Mouse (Mus musculus): ENCODE measurements around the gene Tuba3b. TPM values are rescaled to one million over a fixed set of nuclear protein-coding genes. Genes with fewer than 3 reads are reported as not detected.

The Tuba3b gene
- polyA plus RNA-seq, 1 experiment from 2014 or later = 0.26 TPM

DNA sequence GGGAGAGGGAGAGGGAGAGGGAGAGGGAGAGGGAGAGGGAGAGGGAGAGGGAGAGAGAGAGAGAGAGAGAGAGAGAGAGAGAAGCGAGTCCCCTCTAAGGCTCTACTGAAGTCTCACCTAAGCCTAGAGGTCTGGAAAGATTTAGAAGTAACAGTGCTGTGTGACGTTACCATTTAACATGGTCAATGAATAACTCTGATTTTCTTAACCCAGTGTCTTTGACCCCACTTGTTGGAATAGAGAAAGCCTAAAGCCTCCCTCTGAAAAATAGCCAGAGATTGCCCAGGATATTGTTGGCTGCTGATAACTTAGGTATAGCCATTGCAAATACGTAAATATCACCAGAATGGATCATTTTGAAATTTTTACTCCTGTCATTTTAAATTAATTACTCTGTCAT lies 35.8 kb upstream of the Tuba3b start:
- Histone ChIP-seq H3K27me3 (ENCODE audit: control insufficient read depth, insufficient read depth, low read length) (no peaks in the 10 kb centered on the region), H3K4me3 (ENCODE audit: control insufficient read depth in 1 of 2, insufficient read depth in 1 of 2, low read depth in 1 of 2, low read length in 2 of 2) (no peak overlapping the region), H3K36me3 (ENCODE audit: control insufficient read depth, insufficient read depth, low read length) (no peaks in the 10 kb centered on the region), H3K9me3 (ENCODE audit: control insufficient read depth, low read length) (no peaks in the 10 kb centered on the region), H3K27ac (replicated peaks in 1 of 2; ENCODE audit: control insufficient read depth in 1 of 2, insufficient read depth in 1 of 2, low read depth in 2 of 2, low read length in 2 of 2) (no peak overlapping the region), H3K4me2 (ENCODE audit: low read length) (no peak overlapping the region), H3K4me1 (ENCODE audit: control insufficient read depth in 2 of 2, insufficient read depth in 2 of 2, low read length in 2 of 2) (peaks cover 15 to 21% of the 10 kb centered on the region in 2 experiments), H3K9ac (ENCODE audit: low read length) (no peak overlapping the region)
- ATAC-seq (ENCODE audit: insufficient number of reproducible peaks, insufficient read depth, low FRiP score, low read depth) = no peak
- 86% methylated on average over 3 of the region's 3 CpGs for WGBS

DNA sequence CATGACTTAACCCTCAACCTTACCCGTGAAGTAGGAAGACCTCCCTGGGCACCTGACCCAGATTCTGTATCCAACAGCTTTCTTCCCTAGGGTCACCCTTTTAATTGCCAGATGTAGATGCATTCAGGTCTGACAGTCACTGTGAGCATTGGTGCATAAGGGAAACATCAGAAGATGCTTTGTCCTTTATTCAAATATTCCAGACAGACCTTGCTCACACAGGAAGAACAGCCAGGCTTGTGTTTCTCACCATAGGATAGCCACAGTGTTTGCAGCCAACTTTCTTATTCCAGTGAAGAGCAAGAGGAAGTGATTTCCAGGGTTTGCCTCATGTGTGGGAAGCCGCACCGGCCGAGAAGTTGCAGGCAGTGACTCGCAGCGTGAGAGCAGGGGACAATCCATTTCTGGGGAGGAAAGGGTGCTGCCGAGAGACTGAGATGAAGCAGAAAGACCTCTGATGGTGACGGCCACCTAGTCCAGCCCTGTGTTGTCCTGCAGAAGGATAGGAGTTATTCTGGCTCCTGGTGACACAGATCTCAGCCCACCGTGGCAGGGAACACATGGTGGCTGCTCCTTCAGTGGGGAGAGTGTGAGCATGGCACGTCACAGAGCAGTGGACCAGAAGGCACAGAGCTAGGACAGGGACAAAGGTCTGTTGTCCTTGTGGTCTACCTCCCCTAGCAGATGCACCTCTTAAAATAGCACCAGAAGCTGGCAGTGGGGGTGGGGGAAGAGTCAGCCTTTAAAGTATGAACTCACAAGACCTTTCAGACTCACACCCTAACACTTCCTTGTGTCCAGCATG lies 34.0 kb upstream of the Tuba3b start:
- WGBS = 29% methylated on average over 10 of the region's 10 CpGs
- H3K27ac ChIP-seq (replicated peaks in 1 of 2; ENCODE audit: control insufficient read depth in 1 of 2, insufficient read depth in 1 of 2, low read depth in 2 of 2, low read length in 2 of 2) = no peak overlapping the region

DNA sequence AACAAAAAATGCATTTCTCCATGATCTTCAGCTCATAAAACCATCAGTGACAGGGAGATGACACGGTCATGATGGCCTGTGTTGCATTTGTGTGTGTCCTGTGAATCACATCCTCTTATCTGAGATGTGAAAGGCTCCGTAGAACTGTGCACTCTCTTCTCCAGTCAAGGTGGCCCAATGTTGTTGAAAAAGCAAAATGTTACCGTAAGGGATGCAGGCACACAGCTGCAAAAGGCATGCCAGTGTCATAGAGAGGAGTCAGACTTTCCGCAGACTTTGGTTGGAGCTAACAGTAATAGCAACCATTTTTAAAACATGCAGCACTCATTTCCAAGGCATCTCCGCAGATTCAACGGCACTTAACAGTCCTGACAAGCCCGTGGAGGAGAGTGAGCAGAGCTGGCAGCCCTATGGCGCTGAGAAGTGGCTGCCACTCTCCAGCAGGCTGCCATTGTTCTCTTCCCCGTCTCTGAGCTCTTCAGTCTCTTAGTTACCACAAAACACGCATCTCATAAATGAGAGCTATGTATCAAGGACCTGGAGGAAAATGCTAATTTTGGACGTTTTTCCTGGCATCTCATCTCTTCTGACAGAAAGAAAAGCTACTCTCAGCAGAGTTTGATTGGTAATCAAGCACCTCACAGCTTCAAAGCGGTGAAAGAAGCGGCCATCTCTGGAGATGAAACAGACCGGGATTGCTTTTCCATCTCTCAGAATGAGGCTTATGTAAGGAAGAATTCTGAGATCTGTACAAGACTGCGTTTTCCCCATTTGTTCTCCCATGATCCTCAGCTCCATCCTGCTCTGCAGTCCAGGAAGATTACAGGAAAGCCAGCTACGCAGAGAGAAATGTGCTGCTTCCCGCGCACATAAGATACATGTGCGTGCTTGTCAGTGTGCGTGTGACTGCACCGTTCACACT lies 30.2 kb upstream of the Tuba3b start:
- WGBS = 58% methylated on average over 21 of the region's 21 CpGs

More for the DNA sequence above, 34.0 kb upstream of the Tuba3b start:
- H3K36me3 ChIP-seq (ENCODE audit: control insufficient read depth, insufficient read depth, low read length) = no peaks in the 10 kb centered on the region
- H3K9me3 ChIP-seq (ENCODE audit: control insufficient read depth, low read length) = no peaks in the 10 kb centered on the region
- peak overlapping the region; percentile 48 for H3K4me2 ChIP-seq (ENCODE audit: low read length)
- no peak overlapping the region for H3K4me3 ChIP-seq (ENCODE audit: control insufficient read depth in 1 of 2, insufficient read depth in 1 of 2, low read depth in 1 of 2, low read length in 2 of 2)
- peaks cover 18 to 29% of the 10 kb centered on the region in 2 experiments for H3K4me1 ChIP-seq (ENCODE audit: control insufficient read depth in 2 of 2, insufficient read depth in 2 of 2, low read length in 2 of 2)
- ATAC-seq (ENCODE audit: insufficient number of reproducible peaks, insufficient read depth, low FRiP score, low read depth) = peak; percentile 35; the same call in 1 of the 2 replicates
- H3K9ac ChIP-seq (ENCODE audit: low read length) = peak overlapping the region; percentile 53
- H3K27me3 ChIP-seq (ENCODE audit: control insufficient read depth, insufficient read depth, low read length) = no peaks in the 10 kb centered on the region

DNA sequence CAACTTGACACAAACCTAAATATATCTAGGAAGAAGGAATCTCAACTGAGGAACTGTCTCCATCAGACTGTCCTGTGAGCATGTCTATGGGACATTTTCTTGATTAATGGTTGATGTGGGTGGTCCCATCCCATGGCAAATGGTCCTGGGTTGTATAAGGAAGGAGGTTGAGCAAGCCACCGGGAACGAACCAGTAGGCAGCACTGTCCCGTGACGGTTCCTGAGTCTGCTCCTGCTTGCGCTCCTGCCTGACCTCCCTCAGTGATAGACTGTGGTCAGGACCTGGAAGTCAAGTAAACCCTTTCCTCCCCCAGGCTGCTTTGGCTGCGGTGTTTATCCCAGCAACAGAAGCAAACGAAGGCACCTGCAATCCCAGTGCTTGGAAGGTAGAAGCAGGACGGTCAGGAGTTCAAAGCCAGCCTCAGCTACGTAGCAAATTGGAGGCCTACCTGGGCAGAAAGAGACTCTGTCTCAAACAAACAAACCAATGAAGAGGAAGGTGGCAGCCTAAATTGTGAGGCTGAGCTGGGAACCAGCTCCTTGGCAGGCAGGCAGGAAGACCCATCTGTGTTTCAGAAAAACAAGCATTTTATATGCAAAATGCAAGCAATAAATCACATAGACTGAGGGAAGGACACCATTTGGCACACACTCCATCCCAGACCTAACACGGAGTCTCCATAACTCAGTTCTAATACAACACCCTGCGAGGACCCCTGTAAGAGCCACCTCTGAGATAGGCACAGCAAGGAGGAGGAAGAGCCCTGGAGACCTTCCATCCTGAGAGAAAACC lies 24.9 kb upstream of the Tuba3b start:
- Histone ChIP-seq H3K27me3 (ENCODE audit: control insufficient read depth, insufficient read depth, low read length) (no peaks in the 10 kb centered on the region), H3K27ac (replicated peaks in 1 of 2; ENCODE audit: control insufficient read depth in 1 of 2, insufficient read depth in 1 of 2, low read depth in 2 of 2, low read length in 2 of 2) (no peak overlapping the region), H3K4me3 (ENCODE audit: control insufficient read depth in 1 of 2, insufficient read depth in 1 of 2, low read depth in 1 of 2, low read length in 2 of 2) (no peak overlapping the region), H3K36me3 (ENCODE audit: control insufficient read depth, insufficient read depth, low read length) (no peaks in the 10 kb centered on the region), H3K4me1 (ENCODE audit: control insufficient read depth in 2 of 2, insufficient read depth in 2 of 2, low read length in 2 of 2) (peaks cover 3 to 9% of the 10 kb centered on the region in 2 experiments; a peak in 3 of 4 replicates), H3K9me3 (ENCODE audit: control insufficient read depth, low read length) (no peaks in the 10 kb centered on the region), H3K4me2 (ENCODE audit: low read length) (no peak overlapping the region), H3K9ac (ENCODE audit: low read length) (no peak overlapping the region)
- WGBS = 88% methylated on average over 11 of the region's 11 CpGs
- no peak for ATAC-seq (ENCODE audit: insufficient number of reproducible peaks, insufficient read depth, low FRiP score, low read depth)

More for the DNA sequence above, 30.2 kb upstream of the Tuba3b start:
- Histone ChIP-seq H3K36me3 (ENCODE audit: control insufficient read depth, insufficient read depth, low read length) (no peaks in the 10 kb centered on the region), H3K9ac (ENCODE audit: low read length) (no peak overlapping the region), H3K27ac (replicated peaks in 1 of 2; ENCODE audit: control insufficient read depth in 1 of 2, insufficient read depth in 1 of 2, low read depth in 2 of 2, low read length in 2 of 2) (0 out of 4 replicates have a peak overlapping the region, but pooled peaks of 1 of the 2 experiments have one; percentile 15), H3K9me3 (ENCODE audit: control insufficient read depth, low read length) (no peaks in the 10 kb centered on the region), H3K27me3 (ENCODE audit: control insufficient read depth, insufficient read depth, low read length) (no peaks in the 10 kb centered on the region), H3K4me2 (ENCODE audit: low read length) (peak overlapping the region; percentile 30), H3K4me3 (ENCODE audit: control insufficient read depth in 1 of 2, insufficient read depth in 1 of 2, low read depth in 1 of 2, low read length in 2 of 2) (no peak overlapping the region), H3K4me1 (ENCODE audit: control insufficient read depth in 2 of 2, insufficient read depth in 2 of 2, low read length in 2 of 2) (peaks cover 13 to 21% of the 10 kb centered on the region in 2 experiments)
- no peak for ATAC-seq (ENCODE audit: insufficient number of reproducible peaks, insufficient read depth, low FRiP score, low read depth)

DNA sequence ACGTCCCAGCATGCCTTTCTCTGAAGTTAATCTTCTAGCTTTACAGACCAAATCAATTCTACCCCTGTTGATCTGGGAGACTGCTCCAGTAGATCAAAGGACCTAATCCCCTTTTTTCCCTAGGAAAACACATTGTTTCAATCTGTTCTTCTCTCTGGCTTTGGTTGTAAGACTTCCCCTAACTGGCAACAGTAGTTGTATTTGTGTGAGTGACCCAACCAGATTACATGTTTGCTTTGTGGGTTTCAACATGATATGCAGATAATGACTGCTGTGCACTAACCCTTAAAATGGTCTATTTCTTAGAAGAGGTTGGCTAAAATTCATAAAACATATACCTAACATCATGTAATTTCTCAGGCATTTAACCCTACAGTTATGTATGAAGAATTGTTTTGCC lies 24.0 kb upstream of the Tuba3b start:
- no peak for ATAC-seq (ENCODE audit: insufficient number of reproducible peaks, insufficient read depth, low FRiP score, low read depth)
- no peaks in the 10 kb centered on the region for H3K27me3 ChIP-seq (ENCODE audit: control insufficient read depth, insufficient read depth, low read length)

DNA sequence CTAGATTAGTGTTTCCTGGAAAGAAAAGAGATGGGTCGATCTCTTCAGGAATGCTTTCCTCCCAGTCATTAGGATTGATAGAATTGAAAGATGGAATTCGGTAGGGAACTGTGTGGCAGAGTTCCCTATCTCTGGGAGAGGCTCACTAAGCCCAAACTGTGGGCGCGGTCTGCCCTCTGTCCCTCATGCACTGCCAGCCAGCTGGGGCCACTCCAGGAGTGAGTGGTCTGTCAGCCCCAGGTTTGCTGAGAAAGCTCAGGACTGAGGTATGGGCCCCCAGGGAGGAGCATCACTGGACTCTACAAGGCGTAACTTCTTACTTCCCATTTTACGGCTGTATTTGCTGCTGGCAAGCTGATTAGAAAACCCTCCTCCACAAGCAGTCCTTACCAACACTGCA lies 23.5 kb upstream of the Tuba3b start:
- Histone ChIP-seq H3K4me3 (ENCODE audit: control insufficient read depth in 1 of 2, insufficient read depth in 1 of 2, low read depth in 1 of 2, low read length in 2 of 2) (no peak overlapping the region), H3K4me1 (ENCODE audit: control insufficient read depth in 2 of 2, insufficient read depth in 2 of 2, low read length in 2 of 2) (peaks cover 3 to 13% of the 10 kb centered on the region in 2 experiments; a peak in 3 of 4 replicates), H3K27me3 (ENCODE audit: control insufficient read depth, insufficient read depth, low read length) (no peaks in the 10 kb centered on the region), H3K4me2 (ENCODE audit: low read length) (no peak overlapping the region), H3K27ac (replicated peaks in 1 of 2; ENCODE audit: control insufficient read depth in 1 of 2, insufficient read depth in 1 of 2, low read depth in 2 of 2, low read length in 2 of 2) (no peak overlapping the region), H3K36me3 (ENCODE audit: control insufficient read depth, insufficient read depth, low read length) (no peaks in the 10 kb centered on the region), H3K9me3 (ENCODE audit: control insufficient read depth, low read length) (no peaks in the 10 kb centered on the region), H3K9ac (ENCODE audit: low read length) (no peak overlapping the region)
- no peak for ATAC-seq (ENCODE audit: insufficient number of reproducible peaks, insufficient read depth, low FRiP score, low read depth)
- 65% methylated on average over 6 of the region's 6 CpGs for WGBS

More for the DNA sequence above, 24.0 kb upstream of the Tuba3b start:
- no peaks in the 10 kb centered on the region for H3K9me3 ChIP-seq (ENCODE audit: control insufficient read depth, low read length)
- H3K4me3 ChIP-seq (ENCODE audit: control insufficient read depth in 1 of 2, insufficient read depth in 1 of 2, low read depth in 1 of 2, low read length in 2 of 2) = no peak overlapping the region
- no peak overlapping the region for H3K4me2 ChIP-seq (ENCODE audit: low read length)
- 84% methylated on average over 1 of the region's 1 CpGs for WGBS
- H3K9ac ChIP-seq (ENCODE audit: low read length) = no peak overlapping the region
- H3K27ac ChIP-seq (replicated peaks in 1 of 2; ENCODE audit: control insufficient read depth in 1 of 2, insufficient read depth in 1 of 2, low read depth in 2 of 2, low read length in 2 of 2) = no peak overlapping the region
- H3K4me1 ChIP-seq (ENCODE audit: control insufficient read depth in 2 of 2, insufficient read depth in 2 of 2, low read length in 2 of 2) = peaks cover 3 to 13% of the 10 kb centered on the region in 2 experiments; a peak in 3 of 4 replicates
- H3K36me3 ChIP-seq (ENCODE audit: control insufficient read depth, insufficient read depth, low read length) = no peaks in the 10 kb centered on the region

DNA sequence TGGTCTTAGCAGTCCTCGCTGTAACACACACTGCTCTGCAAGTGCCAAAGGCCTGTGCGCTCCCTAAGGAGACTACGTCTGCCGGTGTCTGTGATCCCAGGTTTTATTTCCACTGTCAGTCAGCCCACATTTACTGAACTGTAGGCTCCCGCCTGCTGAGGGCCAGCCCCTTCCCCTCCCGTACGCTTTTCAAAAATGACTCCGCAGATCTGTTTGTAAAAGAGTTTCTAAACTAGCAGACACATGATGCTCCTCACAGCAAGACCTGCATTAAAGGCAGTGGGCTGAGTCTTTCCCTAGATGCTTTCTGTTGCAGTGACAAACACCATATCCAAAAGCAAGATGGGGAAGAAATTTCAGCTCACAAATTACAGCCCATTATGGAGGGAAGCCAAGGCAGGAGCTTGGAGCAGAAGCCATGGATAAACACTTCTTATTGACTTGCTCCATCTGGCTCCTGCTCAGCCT lies 23.0 kb upstream of the Tuba3b start:
- H3K27me3 ChIP-seq (ENCODE audit: control insufficient read depth, insufficient read depth, low read length) = no peaks in the 10 kb centered on the region
- H3K4me1 ChIP-seq (ENCODE audit: control insufficient read depth in 2 of 2, insufficient read depth in 2 of 2, low read length in 2 of 2) = peaks cover 3 to 13% of the 10 kb centered on the region in 2 experiments; a peak in 3 of 4 replicates
- ATAC-seq (ENCODE audit: insufficient number of reproducible peaks, insufficient read depth, low FRiP score, low read depth) = no peak
- H3K27ac ChIP-seq (replicated peaks in 1 of 2; ENCODE audit: control insufficient read depth in 1 of 2, insufficient read depth in 1 of 2, low read depth in 2 of 2, low read length in 2 of 2) = no peak overlapping the region
- no peak overlapping the region for H3K4me2 ChIP-seq (ENCODE audit: low read length)
- 73% methylated on average over 8 of the region's 8 CpGs for WGBS
- no peak overlapping the region for H3K9ac ChIP-seq (ENCODE audit: low read length)
- H3K4me3 ChIP-seq (ENCODE audit: control insufficient read depth in 1 of 2, insufficient read depth in 1 of 2, low read depth in 1 of 2, low read length in 2 of 2) = no peak overlapping the region
- no peaks in the 10 kb centered on the region for H3K9me3 ChIP-seq (ENCODE audit: control insufficient read depth, low read length)
- no peaks in the 10 kb centered on the region for H3K36me3 ChIP-seq (ENCODE audit: control insufficient read depth, insufficient read depth, low read length)
